Mouse (Mus musculus) activated CD4-positive, CD25-positive, alpha-beta regulatory T cell, adult 4 months (primary cell): ENCODE results near the gene Cttnbp2. TPM values are rescaled to one million over a fixed set of nuclear protein-coding genes. Genes with fewer than 3 reads are reported as not detected.
"Not testable (repeated sequence)": the region's sequence is repeated elsewhere in the genome, so short reads cannot be mapped to it uniquely, and the experiment has no call there.

Experiments
- ATAC-seq: one replicate; pipeline ENCODE4 v1.8.0; 2017
- polyA plus RNA-seq, 2 experiments: library from polyadenylated mRNA; unstranded; fragments of 100-300 nt; shearing (Covaris generic); gene quantifications; one replicate each; pipeline ENCODE4 v1.2.1; 2017

The Cttnbp2 gene
- polyA plus RNA-seq, 2 experiments from 2014 or later = not detected

DNA sequence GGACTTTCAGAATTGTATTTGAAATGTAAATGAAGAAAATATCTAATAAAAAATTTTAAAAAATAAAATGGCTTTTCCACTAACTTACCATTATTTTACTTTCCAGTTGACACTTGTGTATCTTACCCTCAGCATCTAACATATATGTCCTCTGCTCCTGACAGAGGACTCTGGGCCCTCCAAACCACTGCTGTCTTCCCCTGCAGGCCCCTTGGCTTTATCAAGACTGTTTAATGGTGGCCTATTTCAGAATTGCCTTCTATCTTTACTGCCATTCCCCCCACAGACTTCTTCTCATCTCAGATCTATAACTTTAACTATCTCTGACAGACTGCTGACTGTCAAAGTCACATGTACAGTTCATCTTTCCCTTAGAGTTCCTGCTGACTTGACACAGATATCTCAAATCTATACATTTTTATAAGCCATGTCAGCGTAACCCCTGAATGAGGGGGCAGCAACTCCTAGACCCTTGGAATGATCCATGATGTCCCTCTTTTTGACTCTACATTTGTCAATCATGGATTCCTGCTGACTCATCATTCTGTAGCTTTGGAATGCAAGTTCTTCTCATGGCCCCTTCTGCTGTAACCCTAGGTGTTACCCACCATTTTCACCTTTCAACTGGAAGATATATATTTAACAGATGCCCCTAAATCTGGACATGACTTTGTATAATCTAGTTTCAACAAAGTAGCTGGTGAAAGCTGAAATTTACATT lies 103.0 kb downstream of the Cttnbp2 start:
- no peak for ATAC-seq

DNA sequence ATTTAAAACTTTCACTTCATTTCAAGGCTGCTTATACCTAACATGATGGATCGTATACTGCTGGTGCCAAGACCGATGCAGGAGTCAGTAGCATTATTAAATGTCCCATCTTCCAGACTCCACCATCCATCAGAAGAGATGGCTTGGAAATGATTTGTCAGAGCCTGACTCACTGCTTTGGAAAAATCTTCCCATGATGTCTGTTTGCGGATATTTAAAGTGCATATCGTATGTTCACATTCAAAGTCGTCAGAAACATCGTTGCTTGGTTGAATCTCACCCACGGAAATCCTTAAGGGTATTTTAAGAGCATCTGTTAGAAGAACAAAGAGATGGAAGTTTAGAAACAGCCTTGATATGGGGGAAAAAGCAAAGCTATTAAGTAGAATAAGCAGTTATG lies 106.2 kb downstream of the Cttnbp2 start:
- ATAC-seq = no peak

DNA sequence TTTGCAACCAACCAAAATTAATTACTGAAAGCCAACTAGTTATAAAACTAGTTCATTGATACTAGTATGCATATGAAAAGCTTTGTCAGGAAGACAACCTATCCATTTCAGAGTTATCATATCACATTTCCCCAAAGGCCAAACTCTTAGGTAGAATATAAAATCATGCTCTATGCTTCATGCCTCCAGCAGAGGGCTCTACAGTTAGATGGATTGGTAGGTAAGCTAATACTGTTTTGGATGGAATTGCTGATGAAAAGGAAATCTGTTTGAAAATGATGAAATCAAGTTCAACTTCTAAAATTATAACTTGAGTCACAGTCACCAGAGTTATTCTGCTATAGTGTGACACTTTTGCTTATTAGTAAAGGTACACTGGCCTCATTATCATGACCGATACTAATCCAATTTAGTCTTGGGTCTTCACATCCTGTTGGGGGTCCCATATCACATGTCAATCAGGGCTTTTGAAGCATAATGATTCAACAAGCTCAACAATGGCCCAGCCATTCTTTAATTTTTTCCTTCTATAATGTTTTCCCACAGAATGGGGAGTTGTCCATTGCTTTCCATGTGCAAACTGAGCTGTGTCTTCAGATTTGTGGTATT lies 113.5 kb downstream of the Cttnbp2 start:
- no peak for ATAC-seq

DNA sequence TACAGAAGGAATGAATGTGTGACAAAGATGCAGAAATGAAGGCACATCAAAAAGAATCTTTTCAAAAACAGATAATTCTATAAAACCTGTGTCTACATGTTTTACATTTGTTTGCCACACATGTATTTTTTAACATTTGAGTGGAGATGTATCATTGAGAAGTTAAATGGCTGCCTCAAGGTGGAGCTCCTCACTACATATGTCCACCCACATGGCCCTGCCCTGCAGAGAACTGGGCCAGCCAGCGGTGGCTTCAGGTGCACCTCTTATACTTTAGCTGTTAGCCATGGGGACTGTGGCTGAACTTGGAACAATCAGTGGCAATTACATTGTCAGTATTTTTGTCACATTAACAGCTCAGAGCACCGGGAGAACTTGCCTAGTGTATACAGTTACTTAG lies 133.3 kb downstream of the Cttnbp2 start:
- no peak for ATAC-seq

DNA sequence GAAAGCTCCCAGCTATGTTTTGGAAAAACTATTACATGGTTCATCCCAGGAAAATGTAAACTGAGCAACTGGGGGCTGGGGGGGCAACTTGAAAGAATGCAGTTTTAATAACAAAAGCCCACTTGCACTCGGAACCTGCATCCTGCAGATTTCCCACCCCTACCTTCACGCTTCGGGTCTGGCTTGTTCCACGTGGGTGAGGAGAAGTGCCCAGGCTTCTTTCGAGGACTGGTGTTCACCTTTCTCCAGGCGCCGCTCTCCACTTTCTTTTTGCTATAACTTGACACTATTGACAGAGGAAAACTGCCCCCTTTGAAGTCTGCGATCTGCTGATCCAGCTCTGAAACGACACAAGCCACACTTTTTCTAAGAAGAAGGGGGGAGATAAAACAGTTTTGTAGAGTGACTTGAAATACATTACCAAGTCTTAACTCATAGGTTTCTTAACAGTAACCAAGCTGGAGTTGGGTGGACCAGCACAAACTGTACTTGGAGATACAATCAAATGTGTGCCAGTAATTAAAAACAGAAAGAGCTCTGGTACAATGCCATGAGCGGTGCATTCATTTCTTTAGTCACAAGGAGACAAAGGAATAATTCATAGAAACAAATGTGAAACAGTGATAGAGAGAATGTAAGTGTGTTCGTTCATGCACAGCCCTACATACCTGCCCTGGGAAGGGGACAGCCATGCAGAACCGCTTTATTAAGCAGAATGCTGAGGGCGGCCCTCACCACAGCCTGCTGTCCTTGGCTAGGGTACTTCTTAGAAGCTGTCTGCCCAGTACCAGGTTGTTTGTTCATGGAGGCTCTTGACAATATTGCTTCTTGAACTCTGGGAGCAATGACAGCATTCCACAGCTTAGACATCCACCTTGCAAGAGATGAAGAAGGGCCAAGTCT lies 134.1 kb downstream of the Cttnbp2 start:
- ATAC-seq = no peak

DNA sequence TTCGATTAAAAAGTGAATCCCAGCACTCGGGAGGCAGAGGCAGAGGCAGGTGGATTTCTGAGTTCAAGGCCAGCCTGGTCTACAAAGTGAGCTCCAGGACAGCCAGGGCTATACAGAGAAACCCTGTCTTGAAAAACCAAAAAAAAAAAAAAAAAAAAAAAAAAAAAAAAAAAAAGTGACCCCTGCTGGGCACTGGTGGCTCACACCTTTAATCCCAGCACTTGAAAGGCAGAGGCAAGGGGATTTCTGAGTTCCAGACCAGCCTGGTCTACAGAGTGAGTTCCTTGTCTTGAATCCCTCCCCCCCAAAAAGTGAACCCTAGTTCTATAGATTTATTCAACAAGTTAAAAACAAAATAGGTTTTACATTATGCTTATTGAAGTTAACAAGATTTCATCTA lies 136.9 kb downstream of the Cttnbp2 start:
- not testable (repeated sequence) for ATAC-seq

DNA sequence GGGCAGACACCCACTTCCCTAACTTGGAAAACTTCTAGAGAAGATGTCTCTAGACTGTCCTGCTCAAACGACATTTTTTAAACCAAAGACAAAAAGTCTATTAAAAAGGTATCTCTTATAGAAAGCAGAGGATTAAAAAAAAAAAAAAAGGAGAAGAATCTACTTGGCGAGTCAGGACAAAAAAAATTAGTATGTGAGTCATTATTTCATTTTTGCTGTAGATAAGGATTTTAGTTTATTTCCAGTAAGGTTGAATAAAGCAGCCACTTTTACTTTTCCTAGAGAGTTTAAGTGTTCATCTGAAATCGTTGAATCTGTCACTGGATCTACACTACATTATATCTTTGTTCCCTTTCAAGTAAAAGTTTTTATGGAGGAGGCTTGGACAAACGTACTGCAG lies 139.9 kb downstream of the Cttnbp2 start:
- no peak for ATAC-seq

DNA sequence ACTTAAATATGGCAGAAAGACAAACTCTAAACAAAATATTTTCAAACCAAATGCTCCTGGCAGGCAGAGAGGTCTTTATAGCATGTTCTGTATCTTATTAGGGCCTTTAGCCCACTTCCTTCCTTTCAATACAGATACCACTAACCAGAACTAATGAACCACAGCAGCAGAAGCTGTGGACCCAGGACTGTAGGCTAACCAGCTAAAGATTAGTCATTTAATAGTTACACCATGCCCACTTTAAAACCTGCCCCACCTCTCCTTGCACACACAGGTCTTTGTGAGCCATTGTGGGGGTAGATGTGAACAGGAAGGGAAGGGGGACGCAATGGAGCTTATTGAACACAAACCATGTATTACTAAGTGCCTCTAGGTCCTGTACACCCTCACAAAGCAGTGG lies 141.0 kb downstream of the Cttnbp2 start:
- ATAC-seq = no peak

DNA sequence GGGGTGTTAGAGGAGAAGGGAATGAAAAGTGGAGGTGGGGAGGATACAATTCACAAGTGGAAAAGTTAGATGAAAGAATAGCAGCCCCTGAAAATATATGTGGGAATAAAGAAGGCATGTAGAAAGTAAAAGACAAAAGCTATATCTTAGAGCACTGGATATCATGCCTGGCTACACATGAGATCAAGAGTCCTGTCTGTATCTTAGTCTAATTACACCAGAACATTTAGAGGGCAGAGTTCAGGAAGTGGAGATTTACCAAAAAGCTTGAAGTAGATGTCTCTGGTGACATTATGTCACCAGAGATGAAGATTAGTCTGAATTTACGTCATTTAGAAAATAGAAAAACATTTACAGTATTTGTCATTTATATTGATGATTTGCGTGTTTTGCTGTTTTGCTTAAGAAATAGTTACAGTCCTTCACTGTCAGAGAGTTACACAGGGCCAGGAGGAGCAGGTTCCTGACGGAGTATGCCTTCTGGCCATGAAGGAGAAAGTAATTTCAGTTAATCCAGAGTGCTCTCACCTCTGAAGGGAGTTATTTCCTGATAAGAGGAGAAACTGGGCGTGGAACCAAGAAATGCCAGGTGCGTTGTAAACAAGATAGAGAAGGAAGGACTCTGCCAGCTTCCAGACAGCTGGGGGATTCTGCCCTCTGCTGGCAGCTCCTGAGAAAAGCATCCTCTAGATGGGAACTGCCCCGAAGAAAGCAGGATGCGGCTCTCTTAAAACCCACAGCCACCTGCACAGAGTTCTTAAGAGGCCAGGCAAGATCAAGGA lies 142.0 kb downstream of the Cttnbp2 start:
- ATAC-seq = no peak

DNA sequence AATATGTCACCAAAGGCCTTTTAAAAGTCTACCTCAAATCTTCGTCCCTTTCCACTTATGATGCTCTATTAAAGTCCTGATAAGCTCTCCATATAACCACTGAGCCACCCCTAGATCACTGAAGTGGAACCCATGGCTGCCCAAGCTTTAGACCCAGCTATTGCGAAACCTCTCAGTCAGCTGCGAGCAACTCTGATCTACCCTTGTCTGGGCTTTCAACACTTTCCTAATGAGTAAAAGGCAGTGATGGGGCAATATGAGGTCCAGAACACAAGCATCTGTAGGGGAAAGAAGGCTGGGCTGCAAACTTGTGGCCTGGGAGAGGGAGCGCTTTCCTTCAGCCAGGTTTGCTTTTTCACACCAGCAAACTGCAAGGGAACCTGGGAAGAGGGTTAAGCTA lies 144.9 kb downstream of the Cttnbp2 start:
- ATAC-seq = no peak

DNA sequence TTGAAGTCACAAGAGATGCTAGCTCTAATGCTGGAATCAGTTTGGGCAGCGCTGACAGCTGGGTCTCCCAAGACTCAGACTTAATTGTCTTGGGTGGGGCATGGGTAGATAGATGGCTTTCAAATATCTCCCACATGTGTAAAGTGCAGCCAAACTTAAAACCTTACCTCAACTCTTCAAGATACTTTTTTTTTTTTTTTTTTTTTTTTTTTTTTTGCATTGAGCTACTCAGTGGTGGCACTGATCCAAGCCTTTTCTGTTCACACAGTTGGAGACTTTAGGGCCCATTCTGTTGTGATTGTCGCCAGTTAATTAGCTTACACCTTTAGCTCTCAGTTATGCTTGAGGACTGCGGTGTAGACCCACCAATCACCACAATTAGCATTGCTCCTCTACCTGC lies 145.6 kb downstream of the Cttnbp2 start:
- no peak for ATAC-seq

DNA sequence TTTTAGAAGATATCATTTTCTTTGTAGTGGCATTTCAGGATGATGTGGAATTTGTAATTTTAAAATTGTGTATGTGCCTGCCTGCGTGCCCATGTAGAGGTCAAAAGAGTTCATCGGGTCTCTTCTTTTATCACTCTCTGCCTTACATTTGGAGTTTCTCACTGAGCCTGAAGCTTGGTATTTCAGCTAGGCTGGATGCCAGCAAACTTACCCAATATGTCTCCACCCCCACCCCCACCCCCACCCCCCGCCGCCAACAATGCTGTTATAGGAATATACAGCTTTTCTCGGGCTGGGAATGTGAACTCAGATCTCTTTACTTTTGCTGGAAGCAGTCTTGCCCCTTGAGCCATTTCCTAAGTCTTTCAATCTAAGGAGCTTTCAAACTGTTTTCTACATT lies 152.4 kb downstream of the Cttnbp2 start:
- ATAC-seq = no peak

DNA sequence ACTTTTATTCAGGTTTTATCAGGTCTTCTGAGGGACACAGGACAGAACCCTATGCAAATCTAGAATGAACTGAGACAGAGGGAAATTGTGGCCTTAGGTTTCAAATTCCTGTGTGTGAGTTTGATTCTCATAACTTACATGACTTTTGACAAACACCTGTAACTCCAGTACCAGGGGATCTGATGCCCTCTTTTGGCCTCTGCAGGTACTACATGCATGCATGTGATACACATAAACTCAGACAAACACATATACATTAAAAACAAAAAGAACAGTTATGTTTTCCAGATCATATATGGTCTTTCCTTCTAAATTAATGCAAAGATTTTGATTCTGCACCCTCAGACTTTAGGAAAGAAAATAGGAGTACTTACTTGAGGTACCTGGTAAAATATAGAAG lies 153.7 kb downstream of the Cttnbp2 start:
- no peak for ATAC-seq

DNA sequence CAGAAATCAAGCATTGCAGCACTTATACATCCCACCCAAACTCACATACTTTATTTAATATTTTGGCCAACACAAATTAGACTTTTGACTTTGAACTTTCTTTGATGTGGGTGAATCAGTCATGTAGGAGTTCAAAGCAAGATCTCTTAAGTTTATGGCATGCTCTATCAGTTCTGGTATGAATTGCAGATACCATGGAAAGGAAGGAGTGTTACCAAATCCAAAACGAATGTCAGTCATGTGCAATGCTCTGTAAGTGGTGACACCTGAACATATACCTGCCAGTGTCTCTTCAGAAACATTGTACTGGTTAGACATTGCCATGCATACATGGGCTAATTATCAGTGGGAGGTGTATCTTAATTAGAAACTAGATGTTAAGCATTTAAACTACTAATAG lies 154.5 kb downstream of the Cttnbp2 start:
- no peak for ATAC-seq

DNA sequence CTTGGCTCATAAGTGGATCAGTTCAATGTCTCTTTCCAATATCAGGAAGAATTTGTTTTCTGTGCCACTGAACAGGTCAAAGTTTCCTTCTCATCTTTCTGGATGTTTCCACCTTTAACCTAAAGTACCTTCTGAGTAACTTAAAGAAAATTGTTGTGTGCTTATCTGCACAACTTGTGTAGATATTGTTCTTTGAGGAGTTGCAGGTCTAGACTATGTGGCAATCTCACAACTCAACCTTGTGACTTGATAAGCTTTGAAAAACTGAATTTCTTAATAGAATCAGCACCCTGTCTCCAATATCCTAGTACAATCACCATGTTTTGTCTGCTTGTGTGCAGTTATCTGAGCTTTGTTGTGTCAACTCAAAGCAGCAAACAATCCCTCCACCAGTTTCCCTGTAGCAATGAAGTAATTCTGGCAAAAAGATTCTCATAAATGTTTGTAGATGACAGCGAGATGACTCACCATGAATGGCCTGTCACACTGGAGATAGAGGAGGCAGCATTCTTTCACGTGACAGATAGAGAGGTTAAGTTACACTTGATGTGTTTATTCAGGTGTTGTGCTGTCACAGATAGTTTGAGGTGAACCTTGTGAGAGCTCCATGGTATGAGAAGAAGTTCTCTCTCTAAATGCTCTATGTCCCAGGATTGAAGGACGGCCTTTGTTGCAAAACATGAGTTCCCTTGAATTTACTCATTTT lies 165.3 kb downstream of the Cttnbp2 start:
- ATAC-seq = no peak

DNA sequence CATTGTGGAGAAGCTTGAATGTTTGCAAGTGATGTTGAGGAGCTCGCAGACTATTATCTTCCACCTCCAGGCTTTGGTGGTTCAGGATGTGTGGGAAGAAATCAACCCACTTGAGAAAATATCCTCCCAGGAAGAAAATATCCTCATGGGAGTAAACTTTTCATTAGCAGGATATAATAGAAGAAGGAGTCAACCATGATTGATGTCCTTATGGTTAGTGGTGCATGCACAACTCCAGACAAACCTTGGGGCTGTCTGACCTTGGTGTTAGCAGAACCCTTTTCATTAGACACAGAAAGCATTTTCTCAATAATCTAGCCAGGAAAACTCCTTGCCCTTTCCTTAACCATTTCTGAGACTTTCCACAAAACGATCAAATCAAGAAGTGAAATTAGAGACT lies 170.4 kb downstream of the Cttnbp2 start:
- ATAC-seq = no peak

DNA sequence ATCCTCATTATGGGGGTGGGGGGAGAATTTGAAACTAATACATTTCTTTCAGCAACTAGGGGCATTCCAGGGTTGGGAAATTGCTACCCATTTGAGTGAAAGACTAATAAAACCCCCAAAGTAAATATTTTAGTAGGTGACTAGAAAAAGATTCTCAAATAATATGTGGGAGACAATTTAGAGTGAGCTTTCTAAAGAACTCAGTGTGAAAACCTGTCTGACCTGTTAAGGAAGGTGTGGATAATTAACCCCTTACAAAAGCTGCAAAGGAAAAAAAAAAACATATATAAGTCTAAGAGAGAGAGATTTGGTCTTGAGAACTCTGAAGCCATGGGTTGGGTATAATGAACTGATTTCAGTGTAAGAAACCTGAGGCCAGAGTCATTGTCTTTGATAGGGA lies 176.3 kb downstream of the Cttnbp2 start:
- ATAC-seq = no peak

DNA sequence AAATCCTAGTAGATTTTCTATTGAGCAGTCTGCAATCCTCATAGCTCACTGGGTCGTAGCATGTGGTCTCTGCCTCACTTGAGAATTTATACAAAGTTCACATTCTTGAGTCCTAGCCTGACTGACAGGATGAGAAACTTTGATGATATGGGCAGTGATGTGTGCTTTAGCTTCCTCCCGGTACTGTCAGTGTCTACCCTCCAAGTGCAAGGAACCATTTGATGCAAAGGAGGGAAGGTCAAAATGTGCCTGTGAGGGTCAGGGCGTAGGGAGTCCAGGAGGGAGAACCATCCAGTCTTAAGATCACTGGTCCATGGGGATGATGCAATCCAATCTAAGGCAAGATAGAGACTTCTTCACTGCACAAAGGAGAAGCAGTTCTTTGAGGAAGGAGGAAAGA lies 179.2 kb downstream of the Cttnbp2 start:
- ATAC-seq = no peak

DNA sequence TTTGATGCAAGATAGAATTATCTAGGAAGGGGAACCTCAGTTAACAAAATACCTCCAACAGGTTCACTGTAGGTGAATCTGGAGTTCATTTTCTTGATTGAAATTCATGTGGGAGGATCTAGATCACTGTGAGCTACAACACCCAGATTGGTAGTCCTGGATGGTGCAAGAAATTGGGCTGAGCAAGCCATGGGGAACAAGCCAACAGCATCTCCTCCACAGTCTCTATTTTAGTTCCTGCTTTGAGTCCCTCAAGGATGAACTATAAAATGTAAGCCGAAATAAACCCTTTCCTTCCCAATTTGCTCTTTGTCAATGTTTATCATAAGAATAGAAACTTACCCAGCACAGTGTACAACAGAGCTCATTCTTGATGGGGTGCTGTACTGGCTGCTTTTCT lies 191.7 kb downstream of the Cttnbp2 start:
- ATAC-seq = no peak
